Mouse (Mus musculus): ENCODE measurements around the gene Ccnc. TPM values are rescaled to one million over a fixed set of nuclear protein-coding genes. Genes with fewer than 3 reads are reported as not detected.
A peak's percentile ranks its signal among the peaks of the same experiment; 100 is the strongest.

The Ccnc gene
- total RNA-seq (2021), result 10 to 100 TPM; 20.3 to 21.7 TPM
- long read RNA-seq, experiment 1, transcript Ccnc-203 (12 exons, 1,406 nt), result major isoform, 8 of 17 reads
- long read RNA-seq, experiment 1, transcript Ccnc-202 (12 exons, 3,365 nt), result minor isoform, 7 of 17 reads
- long read RNA-seq, experiment 1, partial matches to known transcripts, result 1 of 17 reads
- long read RNA-seq, experiment 1, other reads (novel, unspliced or antisense), result 0 of 17 reads
- long read RNA-seq, experiment 2, transcript Ccnc-203 (12 exons, 1,406 nt), result major isoform, 8 of 15 reads
- long read RNA-seq, experiment 2, partial matches to known transcripts, result 1 of 15 reads
- long read RNA-seq, experiment 2, other reads (novel, unspliced or antisense), result 2 of 15 reads

GRCm38 (mm10) chr4:21727615-21728165 lies at the start of gene Ccnc:
TSS of gene Ccnc (plus strand) at chr4:21727701.
- DNase-seq, result peak; percentile 96

DNA sequence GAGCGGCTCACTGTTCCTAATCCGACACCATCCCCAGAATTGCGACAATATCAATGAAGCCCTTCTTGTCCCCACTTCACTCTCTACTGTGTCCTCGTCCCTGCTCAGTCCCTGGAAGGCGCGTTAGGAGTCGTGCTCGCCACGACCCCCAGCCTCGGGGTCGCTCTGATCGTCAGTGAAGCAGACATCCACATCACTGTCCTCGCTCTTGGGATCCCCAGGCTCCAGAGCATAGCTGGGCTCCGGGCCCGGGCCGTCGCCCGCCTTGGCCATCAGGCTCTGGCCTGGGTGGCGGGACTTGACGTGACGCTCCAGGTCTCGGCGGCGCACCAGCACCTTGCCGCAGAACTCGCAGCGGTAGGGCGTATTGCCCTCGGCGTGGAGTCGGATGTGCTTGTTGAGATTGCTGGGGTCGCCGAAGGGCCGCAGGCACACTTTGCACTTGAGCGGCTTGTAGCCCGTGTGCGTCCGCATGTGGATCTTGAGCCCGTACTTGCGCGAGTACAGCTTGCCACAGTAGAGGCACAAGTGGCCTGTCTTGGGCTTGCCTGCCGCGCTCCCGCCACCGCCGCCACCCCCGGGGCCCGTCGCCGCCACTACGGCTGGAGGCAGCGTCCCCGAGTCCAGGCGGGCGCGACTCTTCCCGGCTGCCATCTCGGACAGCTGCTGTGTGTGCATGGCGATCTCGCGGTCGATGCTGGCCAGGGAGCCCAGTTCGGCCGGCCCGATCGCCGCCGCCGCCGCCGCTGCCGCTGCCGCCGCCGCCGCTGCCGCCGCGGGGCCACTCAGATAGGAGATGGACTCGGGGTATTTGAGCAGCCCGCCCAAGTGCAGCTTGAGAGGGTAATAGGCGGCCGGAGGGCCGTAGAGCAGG lies 49.2 kb upstream of the Ccnc start:
- DNase-seq, result no peak

DNA sequence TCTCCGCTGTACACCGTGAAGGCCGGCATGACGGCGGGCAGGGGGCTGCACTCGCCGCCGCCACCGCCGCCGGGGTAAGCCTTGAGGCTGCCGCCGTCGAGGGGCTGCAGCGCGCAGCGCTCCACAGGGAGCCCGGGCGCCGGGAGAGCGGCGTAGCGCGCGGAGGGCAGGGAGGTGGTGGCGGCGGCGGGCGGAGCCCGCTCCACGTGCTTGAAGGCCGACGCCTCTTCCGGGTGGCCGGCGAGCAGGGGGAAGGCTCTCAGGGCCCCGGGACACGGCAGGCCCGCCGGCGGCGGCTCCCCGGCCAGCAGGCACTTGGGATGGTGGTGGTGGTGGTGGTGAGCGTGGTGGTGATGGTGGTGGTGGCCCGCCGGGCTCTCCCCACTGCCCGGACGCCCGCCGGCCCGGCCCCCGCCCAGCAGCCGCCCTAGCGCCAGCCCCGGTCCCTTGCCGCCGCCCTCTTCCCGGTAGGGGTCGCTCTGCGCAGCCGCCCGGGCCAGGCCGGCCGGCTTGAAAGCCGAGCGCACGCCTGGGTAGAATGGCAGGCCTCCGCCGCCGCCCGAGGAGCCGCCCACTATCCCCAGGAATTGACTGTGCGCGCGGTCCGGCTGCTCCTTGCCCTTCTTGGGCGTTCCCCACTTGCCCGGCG lies 48.4 kb upstream of the Ccnc start:
- peak; percentile 52 for DNase-seq

DNA sequence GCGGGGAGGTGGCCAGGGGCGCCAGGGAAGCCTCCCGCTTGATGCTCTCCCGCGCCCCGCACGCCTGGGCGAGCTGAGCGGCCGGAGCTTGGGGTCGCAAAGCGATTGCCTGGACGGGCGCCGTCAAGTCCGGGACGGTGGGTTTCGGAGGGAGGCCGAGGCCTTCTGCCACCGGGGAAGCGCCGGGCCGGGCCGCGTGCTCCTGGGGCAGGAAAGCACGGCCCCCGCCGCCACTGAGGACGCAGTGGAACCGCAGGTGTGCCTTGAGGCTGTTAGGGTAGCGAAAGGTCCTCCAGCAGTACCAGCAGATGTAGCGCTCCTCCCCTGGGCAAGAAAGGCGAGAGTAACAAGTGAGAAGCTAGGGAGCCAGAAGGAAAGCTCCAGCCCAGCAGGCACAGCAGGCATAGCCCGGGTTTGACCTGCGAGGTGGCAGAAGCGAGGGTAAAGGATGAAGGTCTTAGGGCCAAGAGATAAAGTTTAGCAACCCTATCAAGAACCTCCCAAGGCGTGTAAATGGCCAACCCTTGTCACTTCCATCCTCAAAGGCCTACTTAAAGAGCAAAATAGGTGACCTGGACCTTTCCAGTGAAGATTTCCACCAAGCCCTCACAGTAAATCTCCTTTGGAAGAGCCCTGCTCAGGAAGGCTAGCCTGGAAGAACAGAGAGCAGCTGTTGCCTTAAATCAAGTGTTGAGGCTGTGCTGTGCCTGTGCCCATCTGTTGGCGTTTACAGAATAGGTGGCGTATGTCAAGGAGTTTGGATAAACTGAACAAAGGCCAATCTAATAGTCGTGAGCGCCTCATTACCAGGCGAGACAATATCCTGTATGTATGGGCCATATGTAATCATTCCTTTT lies 47.6 kb upstream of the Ccnc start:
- no peak for DNase-seq

GRCm38 (mm10) chr4:21680971-21681370 lies 46.5 kb upstream of the Ccnc start:
- no peak for DNase-seq

- no peak for DNase-seq
These were observed 44.9 kb upstream of the Ccnc start for GRCm38 (mm10) chr4:21682421-21683150.

GRCm38 (mm10) chr4:21684341-21684970 lies 43.0 kb upstream of the Ccnc start:
- DNase-seq, result no peak

DNA sequence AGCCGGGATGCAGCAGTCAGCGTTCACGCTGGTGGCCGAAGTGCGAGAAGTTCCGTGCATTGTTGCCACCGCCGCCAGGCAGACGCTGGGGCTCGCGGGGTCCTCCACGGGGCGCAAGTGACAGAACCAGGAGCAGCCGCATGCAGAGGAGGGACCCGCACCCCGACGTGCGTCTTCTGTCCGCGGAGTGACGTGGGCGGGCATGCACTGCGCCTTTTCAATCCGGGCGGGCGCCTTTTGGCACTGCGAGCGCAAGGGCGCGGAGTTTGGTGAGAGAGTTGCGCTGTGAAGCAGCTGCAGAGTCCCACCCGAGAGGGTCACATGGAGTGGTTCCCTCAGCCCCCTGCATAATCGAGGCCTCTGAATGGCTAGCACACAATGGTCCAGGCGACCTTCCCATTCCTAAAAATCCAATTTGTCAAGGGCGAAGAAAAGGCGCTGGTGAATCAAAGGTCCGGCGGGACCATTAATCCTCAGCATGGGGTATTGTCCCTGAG lies 41.9 kb upstream of the Ccnc start, which contains the start of gene Prdm13:
Gene Prdm13 (minus strand): TSS at position 369 of the 497 bp plus-strand sequence.
- DNase-seq, result no peak

DNA sequence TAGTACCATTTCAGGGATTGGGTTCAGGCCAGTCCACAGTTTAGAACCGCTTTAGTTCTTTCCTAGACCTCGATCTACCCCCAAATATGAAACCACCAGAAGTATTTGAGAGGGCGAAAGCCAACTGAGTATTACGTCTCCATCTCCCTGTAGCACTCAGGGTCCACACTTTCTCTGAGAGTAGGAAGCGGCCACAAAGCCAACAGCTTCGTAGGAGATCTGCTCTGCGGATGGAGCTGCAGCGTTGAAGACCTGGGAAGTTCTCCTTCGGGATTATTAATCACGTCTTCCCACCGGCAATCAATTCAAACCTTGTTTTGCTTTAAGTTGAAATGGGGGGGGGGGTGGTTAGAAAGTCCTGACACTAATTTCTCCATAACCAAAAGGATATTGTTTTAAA lies 41.1 kb upstream of the Ccnc start:
- no peak for DNase-seq

DNA sequence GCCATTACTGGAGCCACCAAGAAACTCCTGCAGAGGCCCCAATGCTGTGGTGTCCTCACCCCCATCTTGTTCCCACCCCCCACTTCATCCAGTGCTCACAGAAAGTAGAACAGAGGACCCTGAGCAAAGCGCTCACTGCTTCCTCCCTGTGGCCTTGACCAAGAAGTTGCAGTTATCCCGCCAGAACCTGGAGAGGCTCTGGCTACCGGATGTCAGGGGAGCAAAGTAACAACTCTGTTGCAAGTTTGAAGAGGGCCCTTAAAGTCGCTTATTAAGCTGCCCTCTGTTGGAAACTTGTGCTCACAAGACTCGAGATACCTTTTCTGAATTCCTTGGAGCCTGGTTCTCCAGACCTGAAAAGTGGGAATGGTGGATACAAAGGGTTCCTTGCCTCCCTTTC lies 40.6 kb upstream of the Ccnc start:
- no peak for DNase-seq

GRCm38 (mm10) chr4:21687783-21688702 lies 39.5 kb upstream of the Ccnc start:
- peak; percentile 29 for DNase-seq

DNA sequence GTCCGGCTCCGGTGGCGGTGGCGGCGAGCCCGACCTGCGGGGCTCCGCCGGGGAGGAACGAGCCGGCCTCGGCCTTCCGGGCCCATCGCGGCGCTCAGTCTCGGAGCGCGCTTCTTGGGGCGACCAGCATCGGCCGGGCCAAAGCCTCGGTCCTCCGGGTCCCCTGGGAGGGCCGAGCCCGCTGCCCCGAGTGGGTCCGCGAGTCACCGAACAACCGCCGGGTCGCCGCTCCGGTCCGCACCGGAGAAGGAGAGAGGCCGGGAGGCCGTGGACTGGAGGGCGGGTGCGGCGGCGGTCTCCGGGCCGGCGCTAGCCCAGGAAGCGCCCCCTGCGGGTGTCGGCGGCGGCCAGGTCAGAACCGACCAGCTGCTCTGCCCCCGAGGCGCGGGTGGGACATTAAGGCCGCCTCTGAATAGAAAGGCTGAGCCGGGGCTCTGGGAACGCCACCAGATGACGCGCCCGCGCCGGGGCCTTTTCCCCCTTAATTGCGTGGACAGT lies 38.7 kb upstream of the Ccnc start:
- DNase-seq, result peak; percentile 29

DNA sequence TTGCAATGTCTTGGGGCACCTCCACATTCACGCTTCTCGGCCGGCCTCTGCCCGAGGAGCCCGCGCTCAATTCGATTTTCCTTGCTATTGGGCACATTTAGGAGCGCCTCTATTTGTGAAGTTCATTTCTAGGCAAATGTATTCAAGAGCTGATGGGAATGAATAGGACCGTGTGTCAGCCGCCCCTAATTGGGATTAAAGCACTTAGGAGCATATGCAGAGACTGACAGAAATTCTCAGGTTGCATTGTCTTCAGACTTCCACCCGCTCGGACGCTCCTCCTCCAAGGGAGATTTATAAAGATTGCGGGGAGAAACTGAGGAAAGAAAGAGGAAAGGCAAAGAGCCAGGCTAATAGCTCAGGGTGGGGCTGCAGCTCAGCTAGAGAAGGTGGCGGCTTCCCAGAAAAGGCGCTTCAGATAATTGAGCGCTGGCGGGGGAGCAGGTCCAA lies 38.0 kb upstream of the Ccnc start:
- DNase-seq, result no peak

- DNase-seq, result no peak
These were observed 37.3 kb upstream of the Ccnc start for GRCm38 (mm10) chr4:21690221-21690620.

DNA sequence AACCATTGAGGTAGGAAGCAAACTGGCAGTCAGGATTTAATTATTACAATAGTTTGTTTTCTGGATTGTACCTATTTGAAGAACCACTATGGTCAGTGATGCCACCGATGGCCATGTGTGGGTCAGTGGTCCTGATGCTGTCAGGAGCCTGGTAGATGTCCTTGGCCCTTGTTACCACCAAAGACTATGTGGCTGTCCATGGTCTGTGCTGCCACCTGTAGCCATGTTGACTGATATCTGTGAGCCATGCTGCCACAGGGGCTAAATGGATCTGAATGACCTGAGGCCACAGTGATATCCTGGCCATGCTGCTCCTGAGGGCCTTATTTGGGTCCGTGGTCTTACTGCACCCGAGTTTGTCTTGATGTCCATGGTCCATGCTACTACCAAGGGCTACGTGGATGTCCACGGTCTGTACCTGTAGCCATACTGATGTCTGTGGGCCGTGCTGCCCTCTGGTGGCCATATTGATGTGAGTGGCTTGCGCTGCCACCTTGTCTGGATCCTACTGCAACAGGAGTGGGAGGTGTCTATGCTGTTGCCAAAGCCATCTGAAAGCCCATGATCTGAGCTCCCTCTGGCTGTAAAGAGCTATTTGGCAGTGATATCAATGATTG lies 31.8 kb upstream of the Ccnc start:
- DNase-seq, result peak; percentile 71

DNA sequence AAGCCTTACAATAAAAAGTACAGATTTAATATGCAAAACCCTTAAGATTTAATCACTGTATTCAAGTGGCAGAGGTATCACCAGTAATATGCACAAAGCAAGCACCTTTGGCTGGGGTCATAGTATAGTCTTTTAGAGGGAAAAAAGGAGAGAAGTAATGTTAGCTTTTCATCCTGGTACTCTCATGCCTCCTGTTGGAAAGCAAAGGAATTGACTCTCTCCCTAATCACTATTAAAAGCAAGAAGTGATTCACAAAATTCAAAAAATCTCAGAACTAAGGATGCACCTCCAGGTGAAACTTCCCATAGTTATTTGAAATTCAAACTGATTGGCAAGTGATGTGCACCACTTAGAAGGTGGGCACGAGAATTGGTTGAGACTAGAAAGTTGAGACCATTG lies 22.5 kb upstream of the Ccnc start:
- DNase-seq, result no peak

DNA sequence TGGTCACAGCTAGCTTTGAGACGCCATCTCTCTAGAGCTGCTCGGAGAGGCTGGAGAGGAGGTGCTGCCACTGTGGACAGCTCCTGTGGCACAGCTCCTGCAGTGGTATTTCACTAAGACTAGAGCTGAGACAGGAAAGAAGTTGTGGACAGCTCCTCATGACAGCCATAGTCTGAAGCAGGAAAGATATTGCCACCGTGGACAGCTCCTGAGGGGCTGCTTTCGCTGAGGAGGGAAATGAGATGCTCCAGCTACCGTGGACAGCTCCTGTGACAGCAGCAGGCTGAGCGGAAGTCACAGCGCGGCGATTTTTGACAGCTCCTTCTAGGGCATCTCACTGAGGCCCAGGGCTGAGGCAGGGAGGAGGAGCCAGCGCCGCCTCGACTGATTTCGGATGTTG lies 15.4 kb upstream of the Ccnc start:
- DNase-seq, result peak; percentile 91

DNA sequence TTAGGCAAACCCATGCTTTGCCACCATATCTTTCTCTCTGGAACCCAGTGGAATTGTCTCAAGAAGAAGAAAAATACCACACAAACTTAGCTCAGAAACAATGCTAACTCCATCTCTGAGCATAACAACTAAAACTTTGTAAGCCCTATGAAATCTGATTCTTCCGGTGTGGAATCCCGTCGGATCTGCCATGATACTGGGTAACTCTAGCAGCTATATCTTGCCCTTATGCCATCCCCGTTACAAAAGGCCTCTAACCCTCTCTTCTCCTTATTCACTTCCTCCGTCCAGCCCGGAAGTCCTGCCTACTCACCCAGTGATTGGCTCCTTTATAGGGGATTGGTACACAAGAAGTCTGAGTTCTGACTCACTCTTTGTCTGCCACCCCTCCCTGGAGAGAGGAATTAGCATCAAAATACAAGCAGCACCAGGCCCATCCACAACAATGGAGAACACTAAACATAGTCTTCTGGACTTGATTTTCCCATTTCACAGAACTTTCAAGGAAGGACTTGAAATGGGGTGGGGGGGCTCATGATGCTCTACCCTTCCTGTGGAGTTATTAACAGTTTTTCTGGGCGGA lies 4.7 kb upstream of the Ccnc start:
- DNase-seq, result no peak
